Mouse (Mus musculus): ENCODE data around the gene Aldh6a1. TPM values are rescaled to one million over a fixed set of nuclear protein-coding genes. Genes with fewer than 3 reads are reported as not detected.

Gene Aldh6a1
- polyA plus RNA-seq (2016; fragmentation: Nextera tagmentation; extraction: Ambion mirVana): 24.0 and 25.9 TPM in 2 replicates

DNA sequence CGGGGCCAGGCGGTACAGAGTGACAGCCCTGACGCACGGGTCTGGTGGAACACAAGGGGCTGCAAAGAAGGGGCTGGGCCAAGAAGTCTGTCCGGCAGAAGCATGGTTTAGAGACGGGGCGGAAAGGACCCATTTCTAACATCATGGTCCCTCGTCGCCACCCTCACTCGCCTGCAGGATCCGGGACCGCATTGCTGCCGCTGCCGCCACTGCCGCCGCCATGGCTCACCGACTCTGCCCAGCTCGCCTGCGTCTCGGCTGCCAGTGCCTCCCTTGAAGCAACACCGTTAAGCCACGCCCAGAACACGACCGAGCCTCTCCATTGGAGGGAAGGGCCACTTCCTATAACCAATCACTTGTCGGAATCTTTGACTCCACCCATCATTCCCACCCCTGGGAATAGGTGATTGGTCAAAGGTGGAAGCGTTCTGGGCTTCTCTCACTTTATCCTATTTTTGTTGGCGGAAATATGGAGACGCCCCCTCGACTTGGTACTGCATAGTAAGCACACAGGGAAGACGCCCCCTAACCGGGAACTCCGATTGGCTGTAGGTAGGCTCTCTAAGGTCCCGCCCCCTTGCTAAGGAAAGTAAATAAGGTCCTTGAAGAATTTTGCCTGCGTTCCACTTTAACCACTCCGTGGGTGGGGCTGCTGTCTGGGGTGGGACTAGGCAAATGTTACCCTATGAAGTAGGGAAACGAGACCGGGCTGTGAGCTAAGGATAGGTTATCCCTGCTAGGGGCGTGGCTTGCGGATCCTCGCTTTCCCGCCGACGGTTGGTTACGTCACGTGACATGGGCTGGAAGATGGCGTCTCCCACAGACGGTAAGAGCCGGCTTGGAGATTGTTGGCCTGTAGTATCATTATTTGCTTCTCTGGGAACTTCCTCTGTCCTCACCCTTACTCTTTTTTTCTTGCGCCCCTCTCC, at the start of gene Aldh6a1, which contains the start of gene Lin52:
TSS of gene Aldh6a1 (minus strand) at position 287 of the 929 bp plus-strand sequence.
TSS of gene Lin52 (plus strand) at position 705 of the 929 bp plus-strand sequence.
- Histone ChIP-seq H3K4me2 (replicated peaks) (peak within 1 kb of the TSS; percentile 96), H3K4me3 (peak within 1 kb of the TSS; percentile 66), H3K27me3 (replicated peaks) (no peaks in the 10 kb centered on the region), H3K9ac (peak within 1 kb of the TSS; percentile 71), H3K36me3 (no peaks in the 10 kb centered on the region), H3K9me3 (no peaks in the 10 kb centered on the region), H3K4me1 (peaks cover 12% of the 10 kb centered on the region), H3K27ac (no peak within 1 kb of the TSS; the same call in 1 of the 2 replicates)
- ATAC-seq (ENCODE audit: low FRiP score, low read depth): peak; percentile 99
- under 1% methylated on average over 49 of the region's 49 CpGs for WGBS

DNA sequence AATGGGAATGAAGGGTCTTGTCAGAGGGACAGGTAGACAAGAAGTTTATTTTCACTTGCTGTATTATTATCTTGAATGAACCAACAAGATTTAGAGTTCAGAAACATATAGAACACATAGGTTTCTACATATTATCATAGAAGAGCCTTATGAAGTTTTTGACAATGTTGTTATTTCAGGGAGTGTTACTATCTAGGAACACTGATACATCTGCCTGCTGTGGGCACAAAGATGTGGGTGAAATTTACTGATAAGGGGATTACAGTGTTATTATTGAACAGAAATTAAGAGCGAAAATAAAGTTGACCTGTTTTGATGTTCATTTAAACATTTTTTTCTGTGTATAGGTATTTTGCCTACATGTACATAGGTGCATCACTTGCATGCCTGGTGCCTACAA, 46.0 kb upstream of the Aldh6a1 start:
- H3K27ac ChIP-seq: no peak overlapping the region
- WGBS: 94% methylated on average over 1 of the region's 1 CpGs
- peaks cover 5% of the 10 kb centered on the region; the same call in 1 of the 2 replicates for H3K4me1 ChIP-seq
- ATAC-seq (ENCODE audit: low FRiP score, low read depth): no peak
- no peak overlapping the region for H3K9ac ChIP-seq
- H3K27me3 ChIP-seq (replicated peaks): no peaks in the 10 kb centered on the region
- no peaks in the 10 kb centered on the region for H3K36me3 ChIP-seq
- no peak overlapping the region for H3K4me3 ChIP-seq
- no peaks in the 10 kb centered on the region for H3K9me3 ChIP-seq
- H3K4me2 ChIP-seq (replicated peaks): no peak overlapping the region

DNA sequence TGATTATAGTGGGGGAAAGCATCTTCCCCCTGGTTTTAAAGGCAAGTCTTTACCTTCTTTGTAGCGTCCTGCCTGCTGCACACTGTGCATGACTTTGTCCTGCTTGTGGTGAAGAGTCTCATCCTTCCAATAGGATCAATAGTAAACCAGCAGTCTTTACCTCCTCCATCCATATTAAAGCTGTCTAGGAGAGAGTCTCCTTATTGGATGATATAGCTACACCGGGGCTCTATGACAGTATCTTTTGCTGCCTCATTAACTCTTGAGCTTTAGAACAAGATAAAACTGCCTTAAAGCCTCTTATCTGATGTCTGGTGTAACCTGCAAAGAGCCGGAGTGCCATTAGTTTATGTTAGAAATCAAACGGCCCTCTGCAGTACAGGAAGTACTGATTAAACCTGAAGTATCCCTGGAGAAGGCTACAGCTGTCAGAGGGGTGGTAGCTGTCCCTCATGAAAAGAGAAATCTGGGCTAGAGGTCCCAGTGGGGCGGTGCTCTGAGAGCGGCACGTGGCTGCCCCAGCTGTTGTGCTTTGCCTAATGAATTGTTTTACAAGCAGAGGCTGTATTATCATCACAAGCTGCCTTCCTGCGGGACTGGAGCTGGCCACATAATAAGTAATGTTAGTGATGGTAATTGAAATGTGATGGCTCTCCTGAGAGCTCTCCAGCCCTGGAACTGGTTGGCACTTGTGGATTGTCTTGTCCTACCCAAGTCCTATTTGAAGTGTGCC, 36.7 kb upstream of the Aldh6a1 start:
- H3K4me2 ChIP-seq (replicated peaks): peak overlapping the region; percentile 14; the same call in 1 of the 2 replicates
- ATAC-seq (ENCODE audit: low FRiP score, low read depth): peak; percentile 82
- H3K9ac ChIP-seq: no peak overlapping the region
- H3K27ac ChIP-seq: no peak overlapping the region
- no peak overlapping the region for H3K4me3 ChIP-seq
- H3K4me1 ChIP-seq: peaks cover 10% of the 10 kb centered on the region; the same call in 1 of the 2 replicates
- 18% methylated on average over 8 of the region's 8 CpGs for WGBS
- peaks cover 8% of the 10 kb centered on the region for H3K27me3 ChIP-seq (replicated peaks)
- no peaks in the 10 kb centered on the region for H3K36me3 ChIP-seq
- no peaks in the 10 kb centered on the region for H3K9me3 ChIP-seq

DNA sequence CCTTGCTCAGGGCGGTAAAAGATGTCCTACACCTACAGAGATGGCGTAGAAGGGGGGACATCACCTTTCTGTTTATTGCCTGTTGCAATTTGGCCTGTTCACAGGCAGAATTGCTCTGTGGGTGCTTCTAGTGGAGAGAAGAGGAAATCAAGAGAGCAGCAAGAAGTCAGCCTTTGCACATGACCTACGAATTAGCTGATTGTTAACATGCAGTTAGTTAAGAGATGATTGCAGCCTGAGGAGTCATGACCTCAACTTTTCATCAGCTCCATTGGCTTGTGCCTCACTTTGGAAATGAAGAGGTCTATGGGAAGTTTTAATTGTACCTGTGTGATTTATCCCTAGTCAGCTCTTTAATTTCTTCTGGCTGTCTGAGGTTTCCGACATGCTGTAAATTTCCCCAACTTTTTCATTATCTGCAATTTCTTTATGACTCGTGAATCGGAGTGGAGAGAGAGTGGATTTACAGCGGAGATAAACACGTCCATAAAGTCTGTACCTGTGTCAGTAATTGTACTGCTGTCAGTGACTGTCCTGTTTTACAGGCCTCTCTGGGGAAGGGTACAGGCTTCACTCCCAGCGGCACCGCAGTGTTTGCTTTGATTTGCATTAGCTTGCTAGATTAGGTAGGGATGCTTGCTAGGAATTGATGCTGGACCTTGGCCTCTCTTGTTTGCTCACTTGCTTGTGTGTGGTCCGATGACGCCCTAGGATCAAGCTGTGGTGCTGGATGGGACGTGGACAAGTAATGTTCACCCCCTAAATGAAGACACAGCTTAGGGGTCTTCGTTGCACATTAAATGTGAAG, 32.2 kb upstream of the Aldh6a1 start:
- Histone ChIP-seq H3K4me1 (peaks cover 9% of the 10 kb centered on the region; the same call in 1 of the 2 replicates), H3K9ac (no peak overlapping the region), H3K9me3 (no peaks in the 10 kb centered on the region), H3K27me3 (replicated peaks) (peaks cover 3% of the 10 kb centered on the region; the same call in 1 of the 2 replicates), H3K4me2 (replicated peaks) (no peak overlapping the region), H3K36me3 (no peaks in the 10 kb centered on the region), H3K27ac (no peak overlapping the region), H3K4me3 (no peak overlapping the region)
- 83% methylated on average over 14 of the region's 14 CpGs for WGBS
- ATAC-seq (ENCODE audit: low FRiP score, low read depth): no peak

DNA sequence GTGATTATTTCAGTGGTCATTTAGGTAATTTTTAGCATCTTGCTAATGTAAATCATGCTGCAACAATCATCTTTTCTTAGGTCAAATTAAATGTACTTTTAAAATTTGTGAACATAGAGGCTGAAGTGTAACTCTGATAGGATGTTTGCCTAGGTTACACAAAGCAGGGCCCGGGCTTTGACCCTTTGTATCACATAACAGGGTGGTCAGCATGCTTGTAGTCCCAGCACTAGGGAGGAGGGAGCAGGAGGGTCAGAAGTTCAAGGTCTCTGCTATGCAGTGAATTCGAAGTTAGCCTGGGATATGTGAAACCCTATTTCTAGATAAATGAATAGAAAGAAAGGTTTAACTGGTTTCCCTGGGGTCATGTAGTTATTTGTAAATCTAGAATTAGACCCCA, 30.4 kb upstream of the Aldh6a1 start:
- ATAC-seq (ENCODE audit: low FRiP score, low read depth): no peak
- 62% methylated on average over 2 of the region's 2 CpGs for WGBS
- Histone ChIP-seq H3K27me3 (replicated peaks) (peaks cover 3% of the 10 kb centered on the region; the same call in 1 of the 2 replicates), H3K9me3 (no peaks in the 10 kb centered on the region), H3K4me3 (no peak overlapping the region), H3K4me2 (replicated peaks) (no peak overlapping the region), H3K27ac (no peak overlapping the region), H3K4me1 (no peaks in the 10 kb centered on the region), H3K36me3 (no peaks in the 10 kb centered on the region), H3K9ac (no peak overlapping the region)

DNA sequence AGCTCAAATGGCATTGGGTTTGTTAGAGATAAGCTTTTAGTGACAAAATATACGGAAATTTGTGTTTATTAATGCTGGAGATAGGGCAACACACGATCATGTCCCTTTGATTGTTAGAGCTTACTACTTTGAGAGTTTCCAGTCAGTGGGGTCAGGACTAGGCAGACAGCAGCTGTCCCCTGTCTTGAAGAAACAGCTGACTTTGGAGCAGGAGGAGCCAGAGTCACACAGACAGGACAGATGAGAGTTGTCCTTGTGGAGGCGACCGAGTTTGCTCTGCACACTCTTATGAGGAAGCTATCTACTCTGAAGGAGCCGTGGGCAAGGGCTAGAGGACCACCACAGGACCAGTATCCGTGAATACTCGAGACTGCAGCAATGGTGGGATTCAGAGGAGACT, 28.1 kb upstream of the Aldh6a1 start:
- Histone ChIP-seq H3K4me2 (replicated peaks) (no peak overlapping the region), H3K4me1 (no peaks in the 10 kb centered on the region), H3K9ac (no peak overlapping the region), H3K27ac (no peak overlapping the region), H3K4me3 (no peak overlapping the region), H3K9me3 (no peaks in the 10 kb centered on the region), H3K36me3 (0 out of 2 replicates have a peak, but pooled peaks cover 3% of the 10 kb centered on the region), H3K27me3 (replicated peaks) (no peaks in the 10 kb centered on the region)
- 91% methylated on average over 7 of the region's 7 CpGs for WGBS
- no peak for ATAC-seq (ENCODE audit: low FRiP score, low read depth)

DNA sequence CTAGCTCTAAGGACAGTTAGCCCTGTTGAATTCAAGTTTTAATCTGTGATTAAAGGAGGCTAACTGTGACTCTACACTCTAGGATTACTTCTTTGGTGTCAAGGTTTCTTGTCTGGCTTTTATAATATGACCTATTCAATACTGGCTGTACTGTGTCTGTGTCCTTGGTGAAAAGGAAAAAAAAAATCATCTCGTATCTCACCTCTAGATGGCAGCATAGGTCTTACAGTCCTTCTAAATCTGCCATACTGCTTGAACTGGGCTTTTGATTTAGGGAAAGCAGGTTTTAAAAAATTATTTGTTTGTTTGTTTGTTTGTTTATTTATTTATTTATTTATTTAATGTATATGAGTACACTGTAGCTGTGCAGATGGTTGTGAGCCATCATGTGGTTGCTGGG, 17.9 kb upstream of the Aldh6a1 start:
- Histone ChIP-seq H3K4me2 (replicated peaks) (no peak overlapping the region), H3K4me3 (no peak overlapping the region), H3K27me3 (replicated peaks) (no peaks in the 10 kb centered on the region), H3K4me1 (no peaks in the 10 kb centered on the region), H3K9me3 (no peaks in the 10 kb centered on the region), H3K36me3 (peaks cover 7% of the 10 kb centered on the region; the same call in 1 of the 2 replicates), H3K27ac (no peak overlapping the region), H3K9ac (no peak overlapping the region)
- WGBS: 4% methylated on average over 1 of the region's 1 CpGs
- no peak for ATAC-seq (ENCODE audit: low FRiP score, low read depth)

DNA sequence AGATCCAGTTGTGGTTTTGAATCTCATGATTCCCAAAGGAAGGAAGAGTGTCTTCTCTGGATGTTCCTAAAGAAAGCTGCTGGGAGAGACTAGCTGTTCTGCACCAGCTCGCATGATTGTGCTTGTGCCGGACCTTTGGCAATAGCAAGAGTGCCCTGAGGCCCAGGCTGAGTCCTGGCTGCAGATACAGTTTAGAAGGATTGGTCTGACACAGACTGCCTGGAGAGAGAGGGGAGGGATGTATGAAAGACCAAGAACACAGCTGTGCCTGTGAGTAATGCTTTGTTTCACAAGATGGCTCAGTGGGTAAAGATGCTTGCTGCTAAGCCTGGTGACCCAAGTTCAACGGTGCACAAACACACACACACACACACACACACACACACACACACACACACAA, 12.1 kb upstream of the Aldh6a1 start:
- no peak overlapping the region for H3K9ac ChIP-seq
- no peaks in the 10 kb centered on the region for H3K4me1 ChIP-seq
- H3K4me3 ChIP-seq: no peak overlapping the region
- peaks cover 34% of the 10 kb centered on the region for H3K36me3 ChIP-seq
- 84% methylated on average over 3 of the region's 3 CpGs for WGBS
- ATAC-seq (ENCODE audit: low FRiP score, low read depth): no peak
- H3K9me3 ChIP-seq: no peaks in the 10 kb centered on the region
- H3K27ac ChIP-seq: no peak overlapping the region
- H3K27me3 ChIP-seq (replicated peaks): no peaks in the 10 kb centered on the region
- H3K4me2 ChIP-seq (replicated peaks): no peak overlapping the region

DNA sequence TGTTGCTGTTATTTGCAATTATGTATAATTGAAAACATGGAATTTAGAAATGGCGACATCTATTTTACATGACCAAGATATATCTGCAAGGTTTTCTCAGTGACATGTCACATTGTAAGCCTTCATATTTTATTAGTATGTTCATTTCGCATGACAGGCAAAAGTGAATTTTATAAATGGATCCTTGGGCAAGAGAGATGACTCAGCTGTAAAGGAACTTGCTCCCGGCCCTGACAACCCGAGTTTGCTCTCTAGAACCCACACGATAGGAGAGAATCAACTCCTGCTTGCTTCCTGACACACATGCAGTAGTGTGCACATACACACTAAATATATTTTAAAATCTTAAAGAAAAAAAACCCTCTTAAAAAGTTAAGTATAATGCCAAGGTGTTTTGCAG, 10.6 kb upstream of the Aldh6a1 start:
- Histone ChIP-seq H3K9ac (no peak overlapping the region), H3K4me3 (no peak overlapping the region), H3K27me3 (replicated peaks) (no peaks in the 10 kb centered on the region), H3K4me2 (replicated peaks) (no peak overlapping the region), H3K9me3 (no peaks in the 10 kb centered on the region), H3K36me3 (peaks cover 38% of the 10 kb centered on the region), H3K27ac (no peak overlapping the region), H3K4me1 (no peaks in the 10 kb centered on the region)
- no peak for ATAC-seq (ENCODE audit: low FRiP score, low read depth)
- WGBS: 92% methylated on average over 5 of the region's 5 CpGs

DNA sequence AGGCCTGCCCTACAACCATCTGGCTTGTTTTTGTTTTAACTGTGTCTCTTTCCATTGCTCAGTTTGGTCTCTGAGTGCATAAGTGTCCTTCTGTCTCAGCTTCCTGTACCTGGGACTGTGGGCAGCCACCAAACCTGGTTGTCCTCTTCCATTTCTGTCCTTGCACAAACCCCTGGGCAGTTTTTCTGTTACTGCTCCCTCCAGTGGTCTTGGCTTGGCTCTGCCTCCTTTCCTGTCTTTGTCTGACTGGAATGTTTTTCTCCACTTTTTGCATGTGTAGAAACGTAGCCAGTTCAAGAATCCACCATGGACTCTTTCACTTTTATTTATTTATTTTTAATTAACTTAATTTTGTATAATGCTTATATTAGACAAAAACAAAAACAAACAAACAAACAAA, 9.0 kb upstream of the Aldh6a1 start:
- H3K9ac ChIP-seq: no peak overlapping the region
- 59% methylated on average over 1 of the region's 1 CpGs for WGBS
- H3K4me3 ChIP-seq: no peak overlapping the region
- no peak overlapping the region for H3K27ac ChIP-seq
- no peaks in the 10 kb centered on the region for H3K9me3 ChIP-seq
- ATAC-seq (ENCODE audit: low FRiP score, low read depth): no peak
- H3K36me3 ChIP-seq: peaks cover 37% of the 10 kb centered on the region
- no peaks in the 10 kb centered on the region for H3K27me3 ChIP-seq (replicated peaks)
- no peak overlapping the region for H3K4me2 ChIP-seq (replicated peaks)
- H3K4me1 ChIP-seq: no peaks in the 10 kb centered on the region

DNA sequence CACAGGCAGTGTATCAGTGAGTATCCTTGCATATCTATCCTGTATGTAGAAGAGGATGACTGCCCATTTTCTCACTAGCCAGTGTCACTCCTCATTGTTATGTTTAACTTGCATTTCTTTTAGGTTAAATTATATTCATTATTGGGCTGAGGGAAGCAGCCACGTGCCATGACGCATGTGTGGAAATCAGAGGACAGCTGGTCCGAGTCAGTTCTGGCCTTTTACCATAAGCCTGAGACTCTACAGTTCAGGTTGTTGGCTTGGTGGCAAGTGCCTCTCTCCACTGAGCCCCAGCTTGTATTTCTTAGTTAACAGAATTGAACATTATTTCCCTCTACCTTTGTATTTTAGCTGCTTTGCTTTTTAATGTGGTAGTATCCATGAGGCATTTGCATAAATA, 6.1 kb upstream of the Aldh6a1 start:
- H3K4me3 ChIP-seq: no peak overlapping the region
- ATAC-seq (ENCODE audit: low FRiP score, low read depth): no peak
- 90% methylated on average over 3 of the region's 3 CpGs for WGBS
- H3K9ac ChIP-seq: no peak overlapping the region
- H3K27me3 ChIP-seq (replicated peaks): no peaks in the 10 kb centered on the region
- peaks cover 27% of the 10 kb centered on the region for H3K36me3 ChIP-seq
- H3K27ac ChIP-seq: no peak overlapping the region
- peaks cover 3% of the 10 kb centered on the region for H3K4me1 ChIP-seq
- H3K9me3 ChIP-seq: no peaks in the 10 kb centered on the region
- H3K4me2 ChIP-seq (replicated peaks): no peak overlapping the region

Data from neural tube, embryonic 12.5 days (tissue).